Mouse (Mus musculus) right cerebral cortex, postnatal 10 days (tissue): ENCODE data around the gene Gm20604.

Experiments
- DNase-seq, 2 experiments: peaks; one replicate each; pipeline ENCODE4 v3.0.0; 2021; ENCODE audit warnings: low spot score in 2 of 2

The Gm20604 gene

GRCm38 (mm10) chr12:102706833-102707463 is 51.5 kb downstream of the Gm20604 start:
- peak in 1 of 2 experiments; percentile 30 for DNase-seq

- DNase-seq: peak in 1 of 2 experiments; percentile 39
Observed at GRCm38 (mm10) chr12:102705906-102706640, 52.4 kb downstream of the Gm20604 start.

GRCm38 (mm10) chr12:102705216-102705871 is 53.1 kb downstream of the Gm20604 start:
- DNase-seq: peak; percentile 93 to 94

GRCm38 (mm10) chr12:102704457-102705198 is 53.8 kb downstream of the Gm20604 start, which contains the start of gene Itpk1:
Itpk1 (minus strand) TSS chr12:102704930.
- peak in 1 of 2 experiments; percentile 74 for DNase-seq

- DNase-seq: no peak
Observed at GRCm38 (mm10) chr12:102703921-102704408, 54.5 kb downstream of the Gm20604 start.

- DNase-seq: no peak
Observed at GRCm38 (mm10) chr12:102703441-102703840, 55.0 kb downstream of the Gm20604 start.

GRCm38 (mm10) chr12:102703111-102703412 is 55.4 kb downstream of the Gm20604 start:
- peak in 1 of 2 experiments; percentile 73 for DNase-seq

- peak; percentile 82 to 91 for DNase-seq
Observed at GRCm38 (mm10) chr12:102702356-102703110, 55.9 kb downstream of the Gm20604 start.

- DNase-seq: no peak
Observed at GRCm38 (mm10) chr12:102701691-102702207, 56.7 kb downstream of the Gm20604 start.

- no peak for DNase-seq
Observed at GRCm38 (mm10) chr12:102700453-102700852, 58.0 kb downstream of the Gm20604 start.

- no peak for DNase-seq
Observed at GRCm38 (mm10) chr12:102699156-102699555, 59.3 kb downstream of the Gm20604 start.

GRCm38 (mm10) chr12:102698089-102698684 is 60.3 kb downstream of the Gm20604 start:
- DNase-seq: no peak

- DNase-seq: no peak
Observed at GRCm38 (mm10) chr12:102697381-102697780, 61.1 kb downstream of the Gm20604 start.

GRCm38 (mm10) chr12:102696635-102697354 is 61.7 kb downstream of the Gm20604 start:
- DNase-seq: no peak

- DNase-seq: peak; percentile 84 to 85
Observed at GRCm38 (mm10) chr12:102695369-102696239, 62.9 kb downstream of the Gm20604 start.

- no peak for DNase-seq
Observed at GRCm38 (mm10) chr12:102691761-102692160, 66.7 kb downstream of the Gm20604 start.
